Mouse (Mus musculus): ENCODE measurements around the gene Cep57l1. TPM values are rescaled to one million over a fixed set of nuclear protein-coding genes. Genes with fewer than 3 reads are reported as not detected.

Cep57l1 gene
- polyA plus RNA-seq, 1 experiment from 2014 or later, result 24.1 TPM

DNA sequence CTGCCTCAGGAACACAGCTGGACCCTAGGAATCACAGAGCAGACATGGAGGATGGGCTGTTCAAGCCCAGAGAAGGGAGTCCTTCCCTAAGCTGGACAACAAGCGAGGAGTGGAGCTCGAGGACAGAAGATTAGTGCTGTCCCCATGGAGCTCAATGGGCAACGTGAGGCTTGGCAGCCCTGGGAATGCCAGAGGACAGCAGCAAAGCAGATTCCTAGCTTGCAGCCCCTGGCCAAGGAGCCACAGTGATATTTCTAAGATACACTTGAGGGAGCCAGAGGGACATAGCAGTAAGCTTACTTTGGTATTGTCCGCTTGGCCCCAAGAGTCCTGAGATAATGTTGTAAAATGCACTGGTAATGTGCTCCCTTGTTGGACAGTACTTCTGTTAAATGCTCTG lies 118.7 kb downstream of the Cep57l1 start:
- H3K27me3 ChIP-seq, result no peaks in the 10 kb centered on the region
- no peaks in the 10 kb centered on the region for H3K36me3 ChIP-seq
- H3K4me3 ChIP-seq, result no peak overlapping the region
- H3K4me1 ChIP-seq, result peaks cover 3% of the 10 kb centered on the region; the same call in 1 of the 2 replicates
- no peak overlapping the region for H3K9ac ChIP-seq
- peaks cover 7% of the 10 kb centered on the region; the same call in 1 of the 2 replicates for H3K9me3 ChIP-seq
- H3K27ac ChIP-seq, result no peak overlapping the region
- WGBS, result 72% methylated on average over 4 of the region's 4 CpGs
- H3K4me2 ChIP-seq (replicated peaks), result no peak overlapping the region
- ATAC-seq (ENCODE audit: insufficient number of reproducible peaks, insufficient read depth, low FRiP score, low TSS enrichment), result no peak

- WGBS, result 19% methylated on average over 24 of the region's 24 CpGs
- peaks cover 7% of the 10 kb centered on the region; the same call in 1 of the 2 replicates for H3K9me3 ChIP-seq
- peak overlapping the region; percentile 63 for H3K4me2 ChIP-seq (replicated peaks)
- H3K27me3 ChIP-seq, result no peaks in the 10 kb centered on the region
- peaks cover 3% of the 10 kb centered on the region; the same call in 1 of the 2 replicates for H3K4me1 ChIP-seq
- peak overlapping the region; percentile 55 for H3K9ac ChIP-seq
- peak overlapping the region; percentile 42 for H3K4me3 ChIP-seq
- no peaks in the 10 kb centered on the region for H3K36me3 ChIP-seq
- no peak overlapping the region for H3K27ac ChIP-seq
- ATAC-seq (ENCODE audit: insufficient number of reproducible peaks, insufficient read depth, low FRiP score, low TSS enrichment), result no peak; the same call in 1 of the 2 replicates
Measured at GRCm38 (mm10) chr10:41689941-41690887, 119.5 kb downstream of the Cep57l1 start.

GRCm38 (mm10) chr10:41684548-41684996 lies 125.1 kb downstream of the Cep57l1 start:
- Histone ChIP-seq H3K9me3 (peaks cover 7% of the 10 kb centered on the region; the same call in 1 of the 2 replicates), H3K9ac (0 out of 2 replicates have a peak overlapping the region, but pooled peaks have one; percentile 38), H3K27ac (no peak overlapping the region), H3K4me2 (replicated peaks) (peak overlapping the region; percentile 39), H3K4me1 (peaks cover 5% of the 10 kb centered on the region; the same call in 1 of the 2 replicates), H3K27me3 (0 out of 2 replicates have a peak, but pooled peaks cover 4% of the 10 kb centered on the region), H3K36me3 (no peaks in the 10 kb centered on the region), H3K4me3 (peak overlapping the region; percentile 9; the same call in 1 of the 2 replicates)
- 2% methylated on average over 21 of the region's 21 CpGs for WGBS
- ATAC-seq (ENCODE audit: insufficient number of reproducible peaks, insufficient read depth, low FRiP score, low TSS enrichment), result no peak

DNA sequence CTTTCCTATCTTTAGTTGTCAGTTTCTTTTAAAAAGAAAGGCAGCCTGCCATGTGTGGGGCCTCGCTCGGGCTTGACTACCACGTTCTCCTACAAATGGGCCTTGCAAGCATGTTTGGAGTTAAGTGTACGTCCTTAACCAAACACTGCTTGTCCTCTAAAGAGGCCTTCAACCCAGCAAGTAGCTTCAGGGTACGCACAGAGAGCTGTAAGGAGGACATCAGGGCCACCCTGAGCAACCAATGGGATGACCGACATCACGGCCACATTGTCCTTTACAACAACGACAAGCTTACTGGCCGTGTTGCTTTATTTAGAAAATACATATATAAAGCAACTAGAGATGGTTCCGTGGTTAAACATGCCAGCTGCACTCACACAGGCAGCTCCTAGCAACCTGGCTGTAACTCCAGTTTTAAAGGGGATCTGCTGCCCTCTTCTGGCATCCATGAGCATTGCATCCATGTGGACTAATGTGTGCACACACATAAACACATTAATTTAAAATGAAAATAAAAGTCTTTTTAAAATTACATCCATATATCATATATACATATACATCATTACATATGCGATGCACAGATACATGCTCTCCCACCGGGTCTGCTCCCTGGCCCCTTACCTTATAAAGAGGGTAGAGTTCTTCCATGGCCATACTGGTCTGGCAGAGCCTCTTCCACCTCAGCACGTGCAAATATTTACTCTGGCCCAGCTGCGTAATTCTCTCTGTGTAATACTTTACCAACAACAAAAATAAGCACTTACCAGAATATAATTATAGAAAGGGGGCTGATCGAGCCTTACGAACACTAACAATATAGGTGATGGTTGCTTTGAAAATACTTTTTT lies 126.9 kb downstream of the Cep57l1 start:
- no peak for ATAC-seq (ENCODE audit: insufficient number of reproducible peaks, insufficient read depth, low FRiP score, low TSS enrichment)
- Histone ChIP-seq H3K4me2 (replicated peaks) (no peak overlapping the region), H3K9me3 (peaks cover 6% of the 10 kb centered on the region; the same call in 1 of the 2 replicates), H3K4me1 (peaks cover 8% of the 10 kb centered on the region; the same call in 1 of the 2 replicates), H3K36me3 (no peaks in the 10 kb centered on the region), H3K9ac (no peak overlapping the region), H3K27ac (no peak overlapping the region), H3K27me3 (0 out of 2 replicates have a peak, but pooled peaks cover 4% of the 10 kb centered on the region), H3K4me3 (no peak overlapping the region)
- 42% methylated on average over 16 of the region's 16 CpGs for WGBS

- no peaks in the 10 kb centered on the region for H3K36me3 ChIP-seq
- H3K27ac ChIP-seq, result 0 out of 2 replicates have a peak overlapping the region, but pooled peaks have one; percentile 63
- no peak overlapping the region for H3K9ac ChIP-seq
- H3K9me3 ChIP-seq, result no peaks in the 10 kb centered on the region
- WGBS, result 13% methylated on average over 18 of the region's 18 CpGs
- H3K4me2 ChIP-seq (replicated peaks), result peak overlapping the region; percentile 38
- H3K4me3 ChIP-seq, result 0 out of 2 replicates have a peak overlapping the region, but pooled peaks have one; percentile 1
- peak; percentile 72; the same call in 1 of the 2 replicates for ATAC-seq (ENCODE audit: insufficient number of reproducible peaks, insufficient read depth, low FRiP score, low TSS enrichment)
- H3K27me3 ChIP-seq, result 0 out of 2 replicates have a peak, but pooled peaks cover 2% of the 10 kb centered on the region
- H3K4me1 ChIP-seq, result 0 out of 2 replicates have a peak, but pooled peaks cover 3% of the 10 kb centered on the region
Measured at GRCm38 (mm10) chr10:41678746-41679360, 130.8 kb downstream of the Cep57l1 start.

GRCm38 (mm10) chr10:41677396-41677795 lies 132.3 kb downstream of the Cep57l1 start:
- no peak for ATAC-seq (ENCODE audit: insufficient number of reproducible peaks, insufficient read depth, low FRiP score, low TSS enrichment)
- Histone ChIP-seq H3K27ac (no peak overlapping the region), H3K4me1 (0 out of 2 replicates have a peak, but pooled peaks cover 3% of the 10 kb centered on the region), H3K4me2 (replicated peaks) (no peak overlapping the region), H3K4me3 (no peak overlapping the region), H3K9me3 (no peaks in the 10 kb centered on the region), H3K27me3 (no peaks in the 10 kb centered on the region), H3K36me3 (no peaks in the 10 kb centered on the region), H3K9ac (no peak overlapping the region)
- 57% methylated on average over 8 of the region's 8 CpGs for WGBS

GRCm38 (mm10) chr10:41676661-41677061 lies 133.0 kb downstream of the Cep57l1 start:
- no peaks in the 10 kb centered on the region for H3K36me3 ChIP-seq
- H3K27ac ChIP-seq, result no peak overlapping the region
- H3K9me3 ChIP-seq, result no peaks in the 10 kb centered on the region
- WGBS, result 77% methylated on average over 6 of the region's 6 CpGs
- H3K4me3 ChIP-seq, result no peak overlapping the region
- no peak overlapping the region for H3K4me2 ChIP-seq (replicated peaks)
- H3K4me1 ChIP-seq, result 0 out of 2 replicates have a peak, but pooled peaks cover 3% of the 10 kb centered on the region
- H3K9ac ChIP-seq, result no peak overlapping the region
- no peak for ATAC-seq (ENCODE audit: insufficient number of reproducible peaks, insufficient read depth, low FRiP score, low TSS enrichment)
- H3K27me3 ChIP-seq, result no peaks in the 10 kb centered on the region

- 83% methylated on average over 6 of the region's 6 CpGs for WGBS
- Histone ChIP-seq H3K4me1 (0 out of 2 replicates have a peak, but pooled peaks cover 3% of the 10 kb centered on the region), H3K27me3 (no peaks in the 10 kb centered on the region), H3K9ac (no peak overlapping the region), H3K27ac (no peak overlapping the region), H3K4me3 (no peak overlapping the region), H3K4me2 (replicated peaks) (no peak overlapping the region), H3K9me3 (no peaks in the 10 kb centered on the region), H3K36me3 (no peaks in the 10 kb centered on the region)
- no peak for ATAC-seq (ENCODE audit: insufficient number of reproducible peaks, insufficient read depth, low FRiP score, low TSS enrichment)
Measured at GRCm38 (mm10) chr10:41675842-41676571, 133.7 kb downstream of the Cep57l1 start.

- no peak for ATAC-seq (ENCODE audit: insufficient number of reproducible peaks, insufficient read depth, low FRiP score, low TSS enrichment)
- WGBS, result 74% methylated on average over 6 of the region's 6 CpGs
- H3K27ac ChIP-seq, result no peak overlapping the region
- 0 out of 2 replicates have a peak, but pooled peaks cover 3% of the 10 kb centered on the region for H3K4me1 ChIP-seq
- no peak overlapping the region for H3K4me2 ChIP-seq (replicated peaks)
- no peaks in the 10 kb centered on the region for H3K27me3 ChIP-seq
- no peak overlapping the region for H3K9ac ChIP-seq
- no peak overlapping the region for H3K4me3 ChIP-seq
- H3K9me3 ChIP-seq, result no peaks in the 10 kb centered on the region
- no peaks in the 10 kb centered on the region for H3K36me3 ChIP-seq
Measured at GRCm38 (mm10) chr10:41675243-41675642, 134.4 kb downstream of the Cep57l1 start.

DNA sequence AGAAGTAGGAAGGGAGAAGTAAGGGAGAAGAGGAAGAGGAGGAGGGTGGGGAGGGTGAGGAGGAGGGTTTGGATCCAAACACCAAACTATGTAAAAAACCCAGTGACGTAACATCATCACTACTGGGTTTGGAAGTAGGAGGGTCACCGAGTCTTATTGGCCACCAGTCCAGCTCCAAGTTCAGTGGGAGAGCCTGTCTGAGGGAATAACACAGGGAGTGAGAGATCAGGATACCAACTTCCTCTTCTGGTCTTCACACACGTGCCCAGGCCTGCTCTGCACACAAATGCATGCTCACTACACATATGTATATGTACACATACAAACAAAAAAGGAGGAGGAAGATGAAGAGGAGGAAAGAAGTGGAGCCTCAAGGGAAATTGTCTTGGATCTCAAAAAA lies 135.3 kb downstream of the Cep57l1 start:
- no peaks in the 10 kb centered on the region for H3K27me3 ChIP-seq
- 70% methylated on average over 3 of the region's 3 CpGs for WGBS
- no peaks in the 10 kb centered on the region for H3K9me3 ChIP-seq
- no peak overlapping the region for H3K27ac ChIP-seq
- 0 out of 2 replicates have a peak, but pooled peaks cover 3% of the 10 kb centered on the region for H3K4me1 ChIP-seq
- no peak overlapping the region for H3K4me2 ChIP-seq (replicated peaks)
- no peaks in the 10 kb centered on the region for H3K36me3 ChIP-seq
- ATAC-seq (ENCODE audit: insufficient number of reproducible peaks, insufficient read depth, low FRiP score, low TSS enrichment), result no peak
- H3K4me3 ChIP-seq, result no peak overlapping the region
- H3K9ac ChIP-seq, result no peak overlapping the region
